Mouse (Mus musculus) liver, postnatal 0 days (tissue): Measurements from ENCODE around the gene Nxnl1.
A peak's percentile ranks its signal among the peaks of the same experiment; 100 is the strongest.
"Not testable (repeated sequence)": the region's sequence is repeated elsewhere in the genome, so short reads cannot be mapped to it uniquely, and the experiment has no call there.

Source experiments
- CTCF ChIP-seq: sonication (generic); IDR thresholded peaks from 2 replicates; pipeline ENCODE4 v1.5.1; 2016; ENCODE audit warnings: antibody characterized with exemption, low read depth
- EP300 ChIP-seq: IDR thresholded peaks from 2 replicates; pipeline ENCODE4 v1.6.1; 2016; ENCODE audit warnings: antibody characterized with exemption, low read depth, mild to moderate bottlenecking

GRCm38 (mm10) chr8:71530735-71531467 is 35.5 kb downstream of the Nxnl1 start:
- TF ChIP-seq CTCF: peak; percentile 58
- TF ChIP-seq EP300: not testable (repeated sequence)
